Mouse (Mus musculus): ENCODE data around the gene Slc29a1. TPM values are rescaled to one million over a fixed set of nuclear protein-coding genes. Genes with fewer than 3 reads are reported as not detected.

The Slc29a1 gene
- total and polyA plus RNA-seq, 2 experiments from 2014 or later, result 68.3 to 84.4 TPM

DNA sequence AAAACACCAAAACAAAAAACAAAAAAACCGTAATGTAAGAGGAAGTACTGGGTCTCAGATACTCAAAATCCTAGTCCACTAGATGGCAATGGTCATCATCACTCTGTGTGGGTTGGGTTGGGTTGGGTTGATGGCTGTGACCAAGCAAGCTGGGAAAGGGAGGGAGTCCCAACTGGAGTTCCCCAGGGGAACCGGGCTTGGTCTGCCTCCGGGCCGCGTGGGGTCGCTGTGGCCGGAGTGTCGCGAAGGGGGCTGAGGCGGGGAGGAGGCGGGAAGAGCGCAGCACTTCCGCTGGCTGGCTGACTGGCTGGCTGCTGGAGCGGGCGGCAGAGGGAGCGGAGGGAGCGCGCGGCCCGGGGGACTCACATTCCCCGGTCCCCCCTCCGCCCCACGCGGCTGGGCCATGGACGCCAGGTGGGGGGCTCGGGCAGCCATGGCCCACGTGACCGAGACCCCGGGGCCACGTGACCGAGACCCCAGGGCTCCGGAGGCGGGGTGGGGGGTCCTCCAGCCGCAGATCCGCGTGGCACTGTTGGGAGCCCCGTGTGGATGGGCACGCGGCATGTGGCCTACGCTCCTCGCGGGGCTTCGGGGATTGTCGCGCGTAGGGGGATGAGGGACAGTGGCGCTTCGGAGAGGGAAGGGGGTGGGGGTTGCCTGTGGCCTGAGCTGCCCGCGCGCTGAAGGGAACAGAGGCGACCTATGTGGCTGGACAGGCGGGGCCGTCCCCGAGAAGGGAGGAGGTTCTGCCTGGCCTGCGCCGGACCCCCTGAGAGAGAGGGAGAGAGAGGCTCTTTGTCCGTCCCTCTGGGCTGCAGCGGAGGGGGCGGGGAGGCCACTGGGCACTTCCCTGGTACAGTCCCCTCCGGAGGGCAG is 35.5 kb downstream of the Slc29a1 start, which contains the start of gene Slc35b2:
Slc35b2 (plus strand) TSS at position 220 of the 876 bp plus-strand sequence.
- H3K9me3 ChIP-seq (ENCODE audit: low read length), result no peaks in the 10 kb centered on the region
- DNase-seq (peak; percentile 94), ATAC-seq (peak; percentile 94)
- TF ChIP-seq CTCF (IDR thresholded peaks at IDR 0.05; ENCODE audit: low read depth), result peak; percentile 93
- H3K4me3 ChIP-seq (ENCODE audit: low read depth, low read length), result peak within 1 kb of the TSS; percentile 84
- no peaks in the 10 kb centered on the region; the same call in 1 of the 2 replicates for H3K4me1 ChIP-seq (ENCODE audit: insufficient read depth)
- H3K9ac ChIP-seq, result peak within 1 kb of the TSS; percentile 89
- no peaks in the 10 kb centered on the region for H3K27me3 ChIP-seq (ENCODE audit: insufficient read depth, low read length)
- peak within 1 kb of the TSS; percentile 98 for H3K4me2 ChIP-seq (ENCODE audit: low read depth)
- peaks cover 37% of the 10 kb centered on the region for H3K36me3 ChIP-seq (ENCODE audit: insufficient read depth)
- peak within 1 kb of the TSS; percentile 80 for H3K27ac ChIP-seq (ENCODE audit: low read depth, low read length)
- 1% methylated on average over 45 of the region's 61 CpGs for WGBS

DNA sequence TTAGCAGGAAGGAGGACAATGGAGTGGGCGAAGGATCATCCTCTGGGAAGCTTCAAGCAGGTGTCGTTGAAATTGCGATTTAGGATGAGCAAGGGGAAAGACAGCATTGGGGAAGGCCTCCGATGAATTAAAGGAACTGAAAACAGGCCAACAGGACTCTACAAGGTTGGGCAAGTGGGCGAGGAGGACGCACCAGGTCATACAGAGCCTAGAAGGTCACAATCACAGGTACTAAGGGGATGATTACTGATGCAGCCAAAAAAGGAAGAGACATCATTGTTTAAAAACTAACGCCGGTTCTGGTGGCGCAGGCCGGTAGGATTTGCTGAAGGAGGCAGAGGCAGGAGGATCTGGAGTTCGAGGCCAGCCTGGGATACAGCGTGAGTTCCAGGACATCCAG is 36.2 kb downstream of the Slc29a1 start:
- ATAC-seq, result no peak
- H3K4me3 ChIP-seq (ENCODE audit: low read depth, low read length), result no peak overlapping the region
- no peak for TF ChIP-seq CTCF (IDR thresholded peaks at IDR 0.05; ENCODE audit: low read depth)

DNA sequence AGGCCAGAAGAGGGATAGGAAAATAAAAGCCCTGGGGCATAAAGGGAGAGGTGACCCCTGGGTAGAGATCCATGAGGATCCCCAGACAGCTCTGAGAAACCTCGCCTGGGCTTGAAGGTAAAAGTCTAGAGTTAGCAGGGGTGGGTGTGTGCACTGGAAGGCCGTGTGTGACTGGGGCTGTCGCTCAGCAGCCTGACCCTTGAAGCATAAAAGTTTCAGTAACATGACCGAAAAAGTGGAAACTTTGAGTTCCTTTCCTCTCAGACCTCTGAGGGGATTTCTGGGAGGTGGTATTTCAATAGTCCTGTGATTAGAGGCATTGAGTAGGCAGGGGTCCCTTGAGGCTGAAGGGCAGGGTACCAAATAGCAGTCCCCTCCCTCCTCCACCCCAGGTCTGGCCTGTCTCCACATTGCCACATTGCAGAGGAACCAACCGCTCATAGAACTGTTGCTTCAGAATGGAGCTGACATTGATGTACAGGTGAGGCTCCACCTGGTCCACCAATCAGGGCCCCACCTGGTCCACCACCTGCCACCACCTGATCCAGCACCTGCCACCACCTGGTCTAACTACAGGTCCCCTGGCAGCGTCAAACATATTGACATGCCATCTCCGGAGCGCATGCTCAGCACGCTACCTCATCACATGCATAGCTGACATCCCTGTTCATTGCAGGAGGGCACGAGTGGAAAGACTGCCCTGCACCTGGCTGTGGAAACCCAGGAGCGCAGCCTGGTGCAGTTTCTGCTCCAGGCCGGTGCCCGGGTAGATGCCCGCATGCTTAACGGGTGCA is 39.5 kb downstream of the Slc29a1 start:
- Histone ChIP-seq H3K4me2 (ENCODE audit: low read depth) (no peak overlapping the region), H3K36me3 (ENCODE audit: insufficient read depth) (no peaks in the 10 kb centered on the region), H3K4me3 (ENCODE audit: low read depth, low read length) (no peak overlapping the region), H3K27me3 (ENCODE audit: insufficient read depth, low read length) (no peaks in the 10 kb centered on the region), H3K9ac (no peak overlapping the region), H3K27ac (ENCODE audit: low read depth, low read length) (no peak overlapping the region), H3K9me3 (ENCODE audit: low read length) (no peaks in the 10 kb centered on the region), H3K4me1 (ENCODE audit: insufficient read depth) (peaks cover 6% of the 10 kb centered on the region; the same call in 1 of the 2 replicates)
- WGBS, result 87% methylated on average over 15 of the region's 15 CpGs
- ATAC-seq (no peak), DNase-seq (no peak)
- TF ChIP-seq CTCF (IDR thresholded peaks at IDR 0.05; ENCODE audit: low read depth), result no peak

More for the DNA sequence above, 36.2 kb downstream of the Slc29a1 start:
- peaks cover 30% of the 10 kb centered on the region for H3K36me3 ChIP-seq (ENCODE audit: insufficient read depth)
- no peaks in the 10 kb centered on the region; the same call in 1 of the 2 replicates for H3K4me1 ChIP-seq (ENCODE audit: insufficient read depth)
- H3K9ac ChIP-seq, result no peak overlapping the region
- no peaks in the 10 kb centered on the region for H3K9me3 ChIP-seq (ENCODE audit: low read length)
- peak overlapping the region; percentile 98; the same call in 1 of the 2 replicates for H3K4me2 ChIP-seq (ENCODE audit: low read depth)
- no peak overlapping the region for H3K27ac ChIP-seq (ENCODE audit: low read depth, low read length)
- H3K27me3 ChIP-seq (ENCODE audit: insufficient read depth, low read length), result no peaks in the 10 kb centered on the region
- no peak for DNase-seq
- 80% methylated on average over 12 of the region's 12 CpGs for WGBS

DNA sequence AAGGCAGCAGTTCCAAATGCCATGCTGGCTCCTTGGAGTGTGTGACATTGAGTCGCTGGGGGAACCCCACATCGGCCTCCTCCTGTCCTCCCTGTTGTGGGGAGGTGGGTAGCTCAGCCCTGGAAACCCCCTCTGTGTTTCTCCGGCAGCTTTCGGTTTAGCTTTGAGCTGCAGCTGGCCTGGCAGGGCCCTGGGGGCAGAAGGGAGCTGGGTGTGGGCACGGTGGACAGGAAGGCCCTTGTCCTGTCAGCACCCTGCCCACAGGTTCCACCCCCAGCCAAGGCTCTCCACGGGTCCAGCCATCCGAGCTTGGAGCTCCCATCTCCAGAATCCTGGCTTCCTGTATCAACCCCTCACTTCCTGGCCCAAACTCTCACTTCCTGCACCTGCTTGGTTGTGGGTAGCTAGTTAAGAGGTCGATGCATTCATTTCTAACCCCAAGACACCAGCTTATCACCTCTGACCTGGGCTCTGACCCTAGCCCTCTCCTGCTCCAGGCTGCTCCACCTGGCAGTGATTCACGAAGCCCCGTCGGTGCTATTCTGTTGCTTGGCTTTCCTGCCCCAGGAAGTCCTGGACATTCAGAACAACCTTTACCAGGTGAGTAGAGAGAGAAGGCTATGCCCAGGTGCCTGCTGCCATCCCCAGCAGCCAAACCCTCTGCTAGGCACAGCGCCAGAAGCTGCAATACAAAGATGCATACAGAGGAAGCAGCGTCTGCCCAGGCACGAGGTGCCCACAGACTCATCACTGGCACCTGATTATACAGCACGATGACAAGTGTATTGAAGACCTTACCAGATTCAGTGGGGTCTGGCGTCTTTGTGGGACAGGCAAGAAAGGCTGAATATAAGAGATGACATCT is 41.2 kb downstream of the Slc29a1 start:
- H3K9ac ChIP-seq, result no peak overlapping the region
- no peaks in the 10 kb centered on the region for H3K27me3 ChIP-seq (ENCODE audit: insufficient read depth, low read length)
- H3K9me3 ChIP-seq (ENCODE audit: low read length), result no peaks in the 10 kb centered on the region
- no peaks in the 10 kb centered on the region for H3K36me3 ChIP-seq (ENCODE audit: insufficient read depth)
- H3K4me3 ChIP-seq (ENCODE audit: low read depth, low read length), result no peak overlapping the region
- no peak for ATAC-seq
- TF ChIP-seq CTCF (IDR thresholded peaks at IDR 0.05; ENCODE audit: low read depth), result no peak
- H3K4me1 ChIP-seq (ENCODE audit: insufficient read depth), result 0 out of 2 replicates have a peak, but pooled peaks cover 6% of the 10 kb centered on the region
- no peak overlapping the region for H3K4me2 ChIP-seq (ENCODE audit: low read depth)
- no peak overlapping the region for H3K27ac ChIP-seq (ENCODE audit: low read depth, low read length)
- WGBS, result 71% methylated on average over 16 of the region's 16 CpGs
- no peak for DNase-seq

DNA sequence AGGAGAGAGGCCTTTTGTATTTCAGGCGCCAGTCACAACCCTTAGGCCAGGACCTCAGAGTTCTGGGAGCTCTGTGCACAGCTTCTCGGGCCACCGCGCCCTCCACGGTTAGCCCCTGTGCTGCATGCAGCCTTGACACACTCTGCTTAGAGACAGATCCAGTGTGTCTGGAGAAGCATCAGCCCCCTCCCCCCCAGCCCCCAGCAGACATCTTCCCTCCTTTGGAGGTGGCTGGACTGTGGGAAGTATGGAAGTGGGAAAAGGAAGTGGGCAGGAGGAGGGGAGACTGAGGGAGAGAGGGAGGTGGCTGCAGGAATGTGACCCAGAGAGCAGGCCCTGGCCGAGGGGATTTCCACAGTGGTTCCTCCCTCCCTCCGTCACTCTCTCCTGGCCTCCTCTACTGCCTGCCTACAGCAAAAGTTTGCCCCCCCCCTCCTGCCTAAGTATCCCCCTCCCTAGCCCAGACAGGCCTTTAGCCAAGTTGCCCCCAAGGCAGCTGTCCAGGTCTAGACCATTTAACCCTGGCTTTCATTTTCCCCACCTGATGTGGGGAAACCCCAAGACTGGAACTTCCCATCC is 42.1 kb downstream of the Slc29a1 start:
- Histone ChIP-seq H3K9ac (no peak overlapping the region), H3K4me1 (ENCODE audit: insufficient read depth) (0 out of 2 replicates have a peak, but pooled peaks cover 6% of the 10 kb centered on the region), H3K9me3 (ENCODE audit: low read length) (no peaks in the 10 kb centered on the region), H3K27me3 (ENCODE audit: insufficient read depth, low read length) (no peaks in the 10 kb centered on the region), H3K4me2 (ENCODE audit: low read depth) (no peak overlapping the region), H3K4me3 (ENCODE audit: low read depth, low read length) (no peak overlapping the region), H3K36me3 (ENCODE audit: insufficient read depth) (no peaks in the 10 kb centered on the region), H3K27ac (ENCODE audit: low read depth, low read length) (no peak overlapping the region)
- whole genome bisulfite sequencing, result 69% methylated on average over 7 of the region's 7 CpGs
- ATAC-seq (no peak), DNase-seq (no peak)
- TF ChIP-seq CTCF (IDR thresholded peaks at IDR 0.05; ENCODE audit: low read depth), result no peak
